Mouse (Mus musculus) T-helper 17 cell (primary cell): Measurements from ENCODE around the gene Acacb.

Source experiments
- in situ Hi-C, 2 experiments: fragments of 300-600 bp; cut with MboI, MseI; formaldehyde crosslinking; loops; 1 replicate in 1 of 2; 2 replicates in 1 of 2; pipeline ENCODE4 v1.15.1; 2025; ENCODE audit warnings: high pct_unique_total_duplicates in 2 of 2

Acacb gene

GRCm38 (mm10) chr5:114298212-114298894, 152.0 kb downstream of the Acacb start:
- in situ Hi-C loops: no loop called here

- in situ Hi-C loops: no loop called here
These were observed 153.0 kb downstream of the Acacb start for GRCm38 (mm10) chr5:114299156-114299855.

GRCm38 (mm10) chr5:114299883-114300610, 153.7 kb downstream of the Acacb start:
- in situ Hi-C loops: no loop called here
